Mouse (Mus musculus) liver, embryonic 14.5 days (tissue): Measurements from ENCODE around the gene Bnc1.

Source experiments
- CTCF ChIP-seq: IDR thresholded peaks from 2 replicates; pipeline ENCODE4 v1.5.1; 2016; ENCODE audit warnings: antibody characterized with exemption, low read depth, control low read depth
- EP300 ChIP-seq: IDR thresholded peaks from 2 replicates; pipeline ENCODE4 v1.6.1; 2016; ENCODE audit warnings: antibody characterized with exemption, low read depth

DNA sequence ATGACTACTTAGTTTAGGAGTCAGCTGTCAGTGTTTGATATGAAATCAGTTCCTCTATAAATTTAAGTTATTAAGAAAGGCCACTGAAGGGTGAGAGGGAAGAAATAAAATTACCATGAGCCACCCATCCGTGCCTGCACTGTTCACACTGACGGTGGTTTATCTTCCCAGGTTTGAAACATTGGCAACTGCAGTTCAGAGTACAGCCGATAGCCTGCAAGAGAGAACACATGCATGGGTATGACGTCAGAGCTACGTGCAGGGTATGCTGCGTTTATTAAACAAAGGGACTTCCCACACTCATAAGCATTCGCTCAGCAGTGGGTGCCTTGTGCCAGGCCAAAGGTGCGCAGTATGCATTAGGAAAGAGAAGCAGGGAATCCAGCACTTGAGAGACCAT lies 13.8 kb downstream of the Bnc1 start:
- no peak for TF ChIP-seq CTCF
- no peak for TF ChIP-seq EP300
